Mouse (Mus musculus): ENCODE data around the gene Ccnb1ip1. TPM values are rescaled to one million over a fixed set of nuclear protein-coding genes. Genes with fewer than 3 reads are reported as not detected.

Ccnb1ip1 gene
- total and polyA plus RNA-seq, 3 experiments = 23.3 to 27.6 TPM; not detected in 1

GRCm38 (mm10) chr14:50834435-50834834 is 26.9 kb upstream of the Ccnb1ip1 start:
- Histone ChIP-seq H3K9ac (ENCODE audit: control insufficient read depth, low read depth, low read length, poor library complexity, severe bottlenecking) (no peak overlapping the region), H3K36me3 (ENCODE audit: control insufficient read depth in 1 of 2, insufficient read depth in 2 of 2, low read length in 2 of 2) (peaks cover 0 to 6% of the 10 kb centered on the region in 2 experiments; a peak in 2 of 4 replicates), H3K27ac (ENCODE audit: control insufficient read depth, low read depth, low read length) (no peak overlapping the region), H3K4me3 (ENCODE audit: control insufficient read depth in 1 of 2, insufficient read depth in 1 of 2, low read depth in 2 of 2, low read length in 2 of 2) (no peak overlapping the region), H3K9me3 (replicated peaks; ENCODE audit: insufficient read depth, low read length) (no peaks in the 10 kb centered on the region), H3K27me3 (ENCODE audit: control insufficient read depth in 1 of 2, insufficient read depth in 2 of 2, low read length in 2 of 2) (no peaks in the 10 kb centered on the region), H3K79me2 (ENCODE audit: control insufficient read depth, insufficient read depth, low read length, poor library complexity) (no peaks in the 10 kb centered on the region), H3K4me1 (ENCODE audit: control insufficient read depth in 1 of 2, insufficient read depth in 2 of 2, low read length in 2 of 2) (peaks cover 0 to 9% of the 10 kb centered on the region in 2 experiments; a peak in 3 of 4 replicates)
- DNase-seq (ENCODE audit: low read depth, low spot score) = no peak
- TF ChIP-seq MAX (IDR thresholded peaks at IDR 0.05; ENCODE audit: low read length) (no peak), ZNF384 (IDR thresholded peaks at IDR 0.05; ENCODE audit: low read depth, low read length) (no peak), POLR2AphosphoS5 (IDR thresholded peaks at IDR 0.05; ENCODE audit: borderline replicate concordance, low read depth, low read length) (no peak), EP300 (IDR thresholded peaks at IDR 0.05; ENCODE audit: low read depth in 1 of 2, low read length in 2 of 2) (no peak), RAD21 (IDR thresholded peaks at IDR 0.05; ENCODE audit: low read depth, low read length) (no peak), ZKSCAN1 (IDR thresholded peaks at IDR 0.05; ENCODE audit: low read depth, low read length) (no peak), BHLHE40 (IDR thresholded peaks at IDR 0.05; ENCODE audit: borderline replicate concordance, low read depth, low read length) (no peak), CHD1 (IDR thresholded peaks at IDR 0.05; ENCODE audit: low read depth, low read length) (no peak), NRF1 (IDR thresholded peaks at IDR 0.05; ENCODE audit: insufficient read depth, low read depth, low read length, poor library complexity, severe bottlenecking) (no peak), ZC3H11A (IDR thresholded peaks at IDR 0.05; ENCODE audit: low read depth, low read length) (no peak), MYC (IDR thresholded peaks at IDR 0.05; ENCODE audit: low read depth, low read length) (no peak)

- Histone ChIP-seq H3K27ac (ENCODE audit: control insufficient read depth, low read depth, low read length) (no peak overlapping the region), H3K4me3 (ENCODE audit: control insufficient read depth in 1 of 2, insufficient read depth in 1 of 2, low read depth in 2 of 2, low read length in 2 of 2) (no peak overlapping the region), H3K79me2 (ENCODE audit: control insufficient read depth, insufficient read depth, low read length, poor library complexity) (no peaks in the 10 kb centered on the region), H3K4me1 (ENCODE audit: control insufficient read depth in 1 of 2, insufficient read depth in 2 of 2, low read length in 2 of 2) (peaks cover 0 to 10% of the 10 kb centered on the region in 2 experiments; a peak in 3 of 4 replicates), H3K9me3 (replicated peaks; ENCODE audit: insufficient read depth, low read length) (no peaks in the 10 kb centered on the region), H3K36me3 (ENCODE audit: control insufficient read depth in 1 of 2, insufficient read depth in 2 of 2, low read length in 2 of 2) (peaks cover 0 to 7% of the 10 kb centered on the region in 2 experiments; a peak in 2 of 4 replicates), H3K27me3 (ENCODE audit: control insufficient read depth in 1 of 2, insufficient read depth in 2 of 2, low read length in 2 of 2) (no peaks in the 10 kb centered on the region), H3K9ac (ENCODE audit: control insufficient read depth, low read depth, low read length, poor library complexity, severe bottlenecking) (no peak overlapping the region)
- TF ChIP-seq TCF12 (IDR thresholded peaks at IDR 0.05; ENCODE audit: low read depth, low read length) (no peak), TAL1 (IDR thresholded peaks at IDR 0.05; ENCODE audit: low read length) (no peak), MAX (IDR thresholded peaks at IDR 0.05; ENCODE audit: low read length) (no peak), EP300 (IDR thresholded peaks at IDR 0.05; ENCODE audit: low read depth in 1 of 2, low read length in 2 of 2) (no peak), UBTF (IDR thresholded peaks at IDR 0.05; ENCODE audit: borderline replicate concordance, insufficient read depth, low read depth, low read length) (no peak), ZC3H11A (IDR thresholded peaks at IDR 0.05; ENCODE audit: low read depth, low read length) (no peak), JUND (IDR thresholded peaks at IDR 0.05; ENCODE audit: low read depth, low read length) (no peak), MAZ (IDR thresholded peaks at IDR 0.05; ENCODE audit: low read depth, low read length) (no peak), ZMIZ1 (IDR thresholded peaks at IDR 0.05; ENCODE audit: low read depth, low read length) (no peak), MAFK (IDR thresholded peaks at IDR 0.05; ENCODE audit: borderline replicate concordance, low read depth, low read length) (no peak)
- DNase-seq (ENCODE audit: low read depth, low spot score) = peak; percentile 24
Observed at GRCm38 (mm10) chr14:50833964-50834363, 26.4 kb upstream of the Ccnb1ip1 start.

Data from MEL (cell line).